Mouse (Mus musculus) embryo, embryonic 9.5 days (tissue): Measurements from ENCODE around the gene 4930503E14Rik.
"Not testable (repeated sequence)": the region's sequence is repeated elsewhere in the genome, so short reads cannot be mapped to it uniquely, and the experiment has no call there.

Experiments used
- DNase-seq: peaks from one replicate; pipeline ENCODE4 v3.0.0-alpha.2; 2017; ENCODE audit errors: extremely low spot score

The 4930503E14Rik gene

GRCm38 (mm10) chr14:44213154-44213553 lies at the start of gene 4930503E14Rik:
TSS of gene 4930503E14Rik (minus strand) at chr14:44213254.
- not testable (repeated sequence) for DNase-seq

DNA sequence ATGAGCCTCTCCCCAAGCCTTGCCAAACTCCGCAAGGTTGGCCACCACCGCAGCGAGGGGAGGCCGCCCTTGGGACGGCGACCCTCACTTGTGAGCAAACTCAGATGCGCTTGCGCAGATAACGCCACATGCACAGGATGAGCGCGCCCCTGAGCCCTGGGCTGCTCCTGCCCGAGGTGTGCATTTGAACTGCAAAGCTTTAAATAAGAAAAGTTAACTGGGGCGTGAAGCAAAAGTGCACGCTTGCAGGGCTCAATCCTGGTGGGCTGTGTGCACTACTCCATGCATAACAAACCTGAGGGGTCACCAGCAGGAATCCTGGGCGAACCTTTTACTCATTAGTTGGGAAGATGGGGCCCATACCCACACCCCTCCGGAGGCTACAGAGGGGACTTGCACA lies 35.0 kb upstream of the 4930503E14Rik start:
- no peak for DNase-seq

GRCm38 (mm10) chr14:44197361-44197760 lies 15.7 kb downstream of the 4930503E14Rik start, which contains the start of gene Gm8212:
TSS of gene Gm8212 (plus strand) at chr14:44197661.
- not testable (repeated sequence) for DNase-seq

GRCm38 (mm10) chr14:44123551-44123950 lies 89.5 kb downstream of the 4930503E14Rik start, which contains the start of gene Gm3327:
TSS of gene Gm3327 (plus strand) at chr14:44123851.
- not testable (repeated sequence) for DNase-seq
